In the genomic region with DNA sequence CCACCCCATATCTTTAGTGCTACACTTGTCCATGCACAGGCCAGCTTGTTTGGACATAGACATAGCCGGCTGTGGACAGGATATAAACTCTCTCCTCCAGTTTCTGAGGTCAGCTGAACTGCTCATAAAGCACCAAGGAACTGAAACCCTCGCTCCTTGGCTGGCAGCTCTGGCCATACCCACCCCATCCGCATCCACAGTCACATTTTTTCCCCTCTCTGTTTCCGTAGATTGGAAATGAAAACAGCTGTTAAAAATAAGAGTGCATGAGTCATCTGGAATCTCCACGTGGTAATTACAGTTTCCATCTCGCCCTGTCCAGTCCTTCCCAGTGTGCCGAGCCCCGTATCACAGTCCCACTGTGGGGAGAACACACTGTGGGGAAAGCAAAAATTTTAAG, we compare ENCODE assay signal across 9 mouse cellular contexts.
DNase-seq lines count a peak whose midpoint lies in the region; ATAC-seq lines count a peak whose summit lies in the region.
"Had no signal": no experiment of that assay in that cellular context is flagged by ENCODE, and none has a peak within 500 bp of the region (broad histone marks: within the 10 kb centered on the region; RNA-seq: fewer than 3 reads in every experiment).

No protein-coding gene starts in this region.

- DNase-seq in kidney, adult 8-10 months, result no peak
- DNase-seq in right cerebral cortex, postnatal 25 days, result no peak

- 0 out of 2 replicates have a peak overlapping the region, but pooled peaks have one; percentile 17 for H3K27ac ChIP-seq in kidney, embryonic 16.5 days (ENCODE audit: low read length)
- peak overlapping the region; percentile 69 to 80 for H3K27ac ChIP-seq in heart, embryonic 14.5 days (replicated peaks in 1 of 2; ENCODE audit: control insufficient read depth in 1 of 2, insufficient read depth in 1 of 2, low read depth in 2 of 2, low read length in 2 of 2)
- no peak overlapping the region for H3K27ac ChIP-seq in hindbrain, embryonic 16.5 days (ENCODE audit: low read depth, low read length)
- H3K27ac ChIP-seq in forebrain, embryonic 16.5 days (ENCODE audit: low read length), result no peak overlapping the region
- H3K27ac ChIP-seq: neural tube, embryonic 12.5 days had no signal

- H3K4me3 ChIP-seq in kidney, embryonic 16.5 days (ENCODE audit: low read length), result no peak overlapping the region
- no peak overlapping the region for H3K4me3 ChIP-seq in heart, embryonic 14.5 days (ENCODE audit: control insufficient read depth in 1 of 2, insufficient read depth in 1 of 2, low read depth in 1 of 2, low read length in 2 of 2)
- H3K4me3 ChIP-seq in hindbrain, embryonic 16.5 days (ENCODE audit: low read length), result no peak overlapping the region
- no peak overlapping the region for H3K4me3 ChIP-seq in forebrain, embryonic 16.5 days (replicated peaks; ENCODE audit: low read length)
- H3K4me3 ChIP-seq: neural tube, embryonic 12.5 days had no signal

- 22% methylated on average over 8 of the region's 8 CpGs for WGBS in kidney, embryonic 16.5 days
- WGBS in heart, embryonic 14.5 days, result 14% methylated on average over 8 of the region's 8 CpGs
- WGBS in hindbrain, embryonic 16.5 days, result 69% methylated on average over 8 of the region's 8 CpGs
- WGBS in forebrain, embryonic 16.5 days, result 66% methylated on average over 8 of the region's 8 CpGs

- H3K4me2 ChIP-seq in kidney, embryonic 16.5 days (replicated peaks; ENCODE audit: low read depth, low read length), result peak overlapping the region; percentile 24; the same call in 1 of the 2 replicates
- peak overlapping the region; percentile 40 for H3K4me2 ChIP-seq in heart, embryonic 14.5 days (ENCODE audit: low read length)
- no peak overlapping the region for H3K4me2 ChIP-seq in hindbrain, embryonic 16.5 days (ENCODE audit: low read length)
- H3K4me2 ChIP-seq in forebrain, embryonic 16.5 days (ENCODE audit: low read length), result no peak overlapping the region
- H3K4me2 ChIP-seq: neural tube, embryonic 12.5 days had no signal

- no peaks in the 10 kb centered on the region for H3K9me3 ChIP-seq in kidney, embryonic 16.5 days (ENCODE audit: low read length)
- no peaks in the 10 kb centered on the region for H3K9me3 ChIP-seq in heart, embryonic 14.5 days (ENCODE audit: control insufficient read depth, low read length)
- no peaks in the 10 kb centered on the region for H3K9me3 ChIP-seq in hindbrain, embryonic 16.5 days (ENCODE audit: control insufficient read depth, low read length)
- H3K9me3 ChIP-seq in forebrain, embryonic 16.5 days (ENCODE audit: control insufficient read depth, low read length), result no peaks in the 10 kb centered on the region
- H3K9me3 ChIP-seq: neural tube, embryonic 12.5 days had no signal

- no peaks in the 10 kb centered on the region for H3K36me3 ChIP-seq in kidney, embryonic 16.5 days (ENCODE audit: insufficient read depth, low read length)
- H3K36me3 ChIP-seq in heart, embryonic 14.5 days (ENCODE audit: control insufficient read depth, insufficient read depth, low read length), result no peaks in the 10 kb centered on the region
- H3K36me3 ChIP-seq in hindbrain, embryonic 16.5 days (ENCODE audit: control insufficient read depth, insufficient read depth, low read length), result no peaks in the 10 kb centered on the region
- H3K36me3 ChIP-seq in forebrain, embryonic 16.5 days (ENCODE audit: control insufficient read depth, insufficient read depth), result no peaks in the 10 kb centered on the region
- H3K36me3 ChIP-seq: neural tube, embryonic 12.5 days had no signal

- ATAC-seq in kidney, embryonic 16.5 days (ENCODE audit: low FRiP score, low TSS enrichment), result peak; percentile 72
- 0 out of 2 replicates have a peak, but pooled peaks have one; percentile 2 for ATAC-seq in common myeloid progenitor, adult 5-6 weeks (replicated peaks; ENCODE audit: low read depth, poor library complexity, severe bottlenecking)
- peak; percentile 79 for ATAC-seq in heart, embryonic 14.5 days (ENCODE audit: insufficient number of reproducible peaks, insufficient read depth, low FRiP score, low read depth)
- ATAC-seq in megakaryocyte, adult 5-6 weeks (ENCODE audit: poor library complexity, severe bottlenecking), result peak; percentile 52
- ATAC-seq in hindbrain, embryonic 16.5 days, result no peak
- no peak for ATAC-seq in forebrain, embryonic 16.5 days

- no peaks in the 10 kb centered on the region for H3K27me3 ChIP-seq in kidney, embryonic 16.5 days (ENCODE audit: insufficient read depth, low read length)
- no peaks in the 10 kb centered on the region for H3K27me3 ChIP-seq in heart, embryonic 14.5 days (ENCODE audit: control insufficient read depth, insufficient read depth, low read length)
- no peaks in the 10 kb centered on the region for H3K27me3 ChIP-seq in hindbrain, embryonic 16.5 days (replicated peaks; ENCODE audit: control insufficient read depth, insufficient read depth, low read length)
- no peaks in the 10 kb centered on the region for H3K27me3 ChIP-seq in forebrain, embryonic 16.5 days (replicated peaks; ENCODE audit: control insufficient read depth, insufficient read depth, low read length)
- H3K27me3 ChIP-seq: neural tube, embryonic 12.5 days had no signal

- H3K9ac ChIP-seq in kidney, embryonic 16.5 days (replicated peaks; ENCODE audit: low read length), result no peak overlapping the region
- no peak overlapping the region for H3K9ac ChIP-seq in heart, embryonic 14.5 days (ENCODE audit: low read length)
- no peak overlapping the region for H3K9ac ChIP-seq in hindbrain, embryonic 16.5 days (ENCODE audit: low read depth, low read length)
- H3K9ac ChIP-seq in forebrain, embryonic 16.5 days (replicated peaks; ENCODE audit: low read depth, low read length), result no peak overlapping the region
- H3K9ac ChIP-seq: neural tube, embryonic 12.5 days had no signal

- H3K4me1 ChIP-seq in kidney, embryonic 16.5 days (ENCODE audit: insufficient read depth, low read length), result peaks cover 31% of the 10 kb centered on the region
- H3K4me1 ChIP-seq in heart, embryonic 14.5 days (ENCODE audit: control insufficient read depth in 2 of 2, insufficient read depth in 2 of 2, low read length in 2 of 2), result peaks cover 20 to 29% of the 10 kb centered on the region in 2 experiments
- peaks cover 4% of the 10 kb centered on the region for H3K4me1 ChIP-seq in hindbrain, embryonic 16.5 days (ENCODE audit: control insufficient read depth, insufficient read depth, low read depth, low read length)
- peaks cover 7% of the 10 kb centered on the region for H3K4me1 ChIP-seq in forebrain, embryonic 16.5 days (replicated peaks; ENCODE audit: control insufficient read depth, insufficient read depth, low read length)

Comparison
In these comparisons a context has a peak if more than half of its experiments do, and no peak if none do; other contexts are left out.
1. ATAC-seq: peak in kidney, embryonic 16.5 days (single experiment), common myeloid progenitor, adult 5-6 weeks (single experiment), heart, embryonic 14.5 days (single experiment) and megakaryocyte, adult 5-6 weeks (single experiment); none in hindbrain, embryonic 16.5 days (single experiment) and forebrain, embryonic 16.5 days (single experiment).
2. H3K27ac ChIP-seq: peak in kidney, embryonic 16.5 days (single experiment) and heart, embryonic 14.5 days (2 of 2); none in hindbrain, embryonic 16.5 days (single experiment) and forebrain, embryonic 16.5 days (single experiment).
3. H3K4me2 ChIP-seq: peak in kidney, embryonic 16.5 days (single experiment) and heart, embryonic 14.5 days (single experiment); none in hindbrain, embryonic 16.5 days (single experiment) and forebrain, embryonic 16.5 days (single experiment).